Mouse (Mus musculus) embryonic fibroblast, embryonic 13.5 days (primary cell): ENCODE results near the gene Klhl31.

Experiments
- CTCF ChIP-seq: IDR thresholded peaks from 2 replicates; pipeline ENCODE4 v1.5.1; 2011; ENCODE audit warnings: mild to moderate bottlenecking, control low read depth, low read length, moderate library complexity, borderline replicate concordance; ENCODE audit not compliant: insufficient read depth
- POLR2A ChIP-seq: IDR thresholded peaks from 2 replicates; pipeline ENCODE4 v1.6.1; 2011; ENCODE audit warnings: low read depth, mild to moderate bottlenecking, control low read depth, low read length, moderate library complexity

- TF ChIP-seq CTCF (peak; percentile 40; the same call in 1 of the 2 replicates), POLR2A (no peak)
Observed at GRCm38 (mm10) chr9:77610811-77611210, 25.5 kb upstream of the Klhl31 start.
